Mouse (Mus musculus) kidney, adult 2 months (tissue): ENCODE data around the gene Rtf2. TPM values are rescaled to one million over a fixed set of nuclear protein-coding genes. Genes with fewer than 3 reads are reported as not detected.

Source experiments
- DNase-seq: peaks from one replicate; pipeline ENCODE4 v3.0.0; 2021
- H3K27ac ChIP-seq: fragments of 200-500 bp; 2 replicates; pipeline ENCODE4 v1.5.1; 2012; ENCODE audit warnings: low read depth, low read length, control low read depth, inconsistent platforms; ENCODE audit not compliant: insufficient read depth
- H3K27me3 ChIP-seq: fragments of 200-500 bp; replicated peaks from 2 replicates; pipeline ENCODE4 v1.6.1; 2012; ENCODE audit warnings: mild to moderate bottlenecking, moderate library complexity, low read length, inconsistent platforms; ENCODE audit not compliant: control insufficient read depth, insufficient read depth
- H3K36me3 ChIP-seq: fragments of 200-500 bp; 2 replicates; pipeline ENCODE4 v1.6.1; 2012; ENCODE audit warnings: mild to moderate bottlenecking, moderate library complexity, low read length, inconsistent platforms; ENCODE audit not compliant: control insufficient read depth, insufficient read depth
- H3K4me1 ChIP-seq: fragments of 200-500 bp; 2 replicates; pipeline ENCODE4 v1.6.1; 2011; ENCODE audit warnings: low read length; ENCODE audit not compliant: control insufficient read depth, insufficient read depth
- H3K4me3 ChIP-seq: fragments of 200-500 bp; 2 replicates; pipeline ENCODE4 v1.5.1; 2011; ENCODE audit warnings: mild to moderate bottlenecking, low read depth, low read length, control low read depth; ENCODE audit not compliant: insufficient read depth
- CTCF ChIP-seq: fragments of 200-500 bp; conservative IDR thresholded peaks from 2 replicates; pipeline ENCODE4 v1.5.1; 2011; ENCODE audit warnings: low read depth, mild to moderate bottlenecking, control low read depth, low read length, moderate library complexity, mixed read lengths; ENCODE audit not compliant: insufficient read depth, insufficient read length
- POLR2A ChIP-seq: fragments of 200-500 bp; IDR thresholded peaks from one replicate; pipeline ENCODE4 v1.6.1; 2011; ENCODE audit warnings: low read depth, low read length, control low read depth
- WGBS: fragments of 180-500 bp; shearing (Covaris S2); methylation state at CpG from one replicate; pipeline ENCODE4 v1.1.7; 2018; 5-methylcytosine and 5-hydroxymethylcytosine counted together
- polyA plus RNA-seq: library from polyadenylated mRNA; depleted of rRNA; stranded (reverse); fragments of >200 nt; gene quantifications from 2 replicates; pipeline ENCODE4 v1.2.3, GENCODE M21; 2012

Gene Rtf2
- polyA plus RNA-seq, 1 experiment: 39.9 TPM

- Histone ChIP-seq H3K27me3 (no peaks in the 10 kb centered on the region), H3K36me3 (no peaks in the 10 kb centered on the region), H3K4me1 (no peaks in the 10 kb centered on the region), H3K4me3 (no peak overlapping the region), H3K27ac (no peak overlapping the region)
- DNase-seq: peak; percentile 10
- TF ChIP-seq POLR2A: no peak
- TF ChIP-seq CTCF: no peak
- 26% methylated on average over 4 of the region's 4 CpGs for WGBS
These were observed 27.1 kb upstream of the Rtf2 start for GRCm38 (mm10) chr2:172413273-172413672.

GRCm38 (mm10) chr2:172413894-172414293, 26.5 kb upstream of the Rtf2 start:
- Histone ChIP-seq H3K27ac (no peak overlapping the region), H3K4me3 (no peak overlapping the region), H3K4me1 (no peaks in the 10 kb centered on the region), H3K27me3 (no peaks in the 10 kb centered on the region), H3K36me3 (no peaks in the 10 kb centered on the region)
- 73% methylated on average over 5 of the region's 5 CpGs for WGBS
- TF ChIP-seq CTCF (no peak), POLR2A (no peak)
- DNase-seq: no peak

GRCm38 (mm10) chr2:172416218-172416617, 24.1 kb upstream of the Rtf2 start:
- 71% methylated on average over 12 of the region's 12 CpGs for WGBS
- DNase-seq: no peak
- H3K27ac ChIP-seq: no peak overlapping the region
- TF ChIP-seq POLR2A (no peak), CTCF (no peak)
- H3K27me3 ChIP-seq: no peaks in the 10 kb centered on the region
- no peak overlapping the region for H3K4me3 ChIP-seq
- H3K36me3 ChIP-seq: no peaks in the 10 kb centered on the region
- no peaks in the 10 kb centered on the region for H3K4me1 ChIP-seq

GRCm38 (mm10) chr2:172416876-172417275, 23.5 kb upstream of the Rtf2 start:
- H3K4me3 ChIP-seq: no peak overlapping the region
- 77% methylated on average over 5 of the region's 5 CpGs for WGBS
- TF ChIP-seq POLR2A (no peak), CTCF (no peak)
- H3K27me3 ChIP-seq: no peaks in the 10 kb centered on the region
- DNase-seq: no peak
- H3K4me1 ChIP-seq: no peaks in the 10 kb centered on the region
- H3K36me3 ChIP-seq: no peaks in the 10 kb centered on the region
- H3K27ac ChIP-seq: no peak overlapping the region

GRCm38 (mm10) chr2:172418208-172418607, 22.1 kb upstream of the Rtf2 start:
- Histone ChIP-seq H3K4me1 (no peaks in the 10 kb centered on the region), H3K36me3 (no peaks in the 10 kb centered on the region), H3K27ac (no peak overlapping the region), H3K4me3 (no peak overlapping the region), H3K27me3 (no peaks in the 10 kb centered on the region)
- DNase-seq: no peak
- TF ChIP-seq CTCF (no peak), POLR2A (no peak)
- WGBS: 82% methylated on average over 5 of the region's 5 CpGs

- WGBS: 24% methylated on average over 1 of the region's 1 CpGs
- TF ChIP-seq CTCF (no peak), POLR2A (no peak)
- Histone ChIP-seq H3K27ac (no peak overlapping the region), H3K4me3 (no peak overlapping the region), H3K36me3 (no peaks in the 10 kb centered on the region), H3K4me1 (no peaks in the 10 kb centered on the region), H3K27me3 (no peaks in the 10 kb centered on the region)
- DNase-seq: peak; percentile 32
These were observed 9.7 kb upstream of the Rtf2 start for GRCm38 (mm10) chr2:172430609-172431008.

GRCm38 (mm10) chr2:172433746-172434145, 6.6 kb upstream of the Rtf2 start:
- Histone ChIP-seq H3K27me3 (no peaks in the 10 kb centered on the region), H3K27ac (no peak overlapping the region), H3K36me3 (no peaks in the 10 kb centered on the region), H3K4me3 (no peak overlapping the region), H3K4me1 (no peaks in the 10 kb centered on the region)
- DNase-seq: no peak
- TF ChIP-seq CTCF: no peak
- no peak for TF ChIP-seq POLR2A
- 45% methylated on average over 5 of the region's 5 CpGs for WGBS
